Mouse (Mus musculus) kidney, postnatal 25 days (tissue): ENCODE data around the gene Vmn1r26.
"Not testable (repeated sequence)": the region's sequence is repeated elsewhere in the genome, so short reads cannot be mapped to it uniquely, and the experiment has no call there.

Experiments
- DNase-seq, 2 experiments: peaks; one replicate each; pipeline ENCODE4 v3.0.0; 2021; ENCODE audit warnings: mixed read lengths in 2 of 2

Gene Vmn1r26

DNA sequence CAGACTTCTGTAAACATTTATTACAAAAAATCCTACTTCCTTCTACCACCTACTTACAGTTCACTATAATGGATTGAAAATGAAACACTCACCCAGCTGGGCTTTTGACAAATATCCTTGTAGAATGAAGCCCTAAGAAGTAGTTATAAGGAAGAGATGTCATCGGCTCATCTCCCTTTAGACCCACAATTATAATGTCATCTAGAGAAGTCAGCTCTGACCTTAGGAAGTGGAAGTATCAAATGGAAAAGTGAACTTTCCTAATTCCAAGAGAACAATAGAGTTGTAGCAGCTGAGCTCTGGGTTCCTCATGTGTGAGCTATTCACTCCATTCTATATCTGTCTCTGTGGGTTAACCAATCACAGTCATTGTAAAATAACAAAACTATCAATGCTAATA, at the start of gene Vmn1r26:
Vmn1r26 (minus strand) TSS at position 101 of the 400 bp plus-strand sequence.
- DNase-seq = no peak

DNA sequence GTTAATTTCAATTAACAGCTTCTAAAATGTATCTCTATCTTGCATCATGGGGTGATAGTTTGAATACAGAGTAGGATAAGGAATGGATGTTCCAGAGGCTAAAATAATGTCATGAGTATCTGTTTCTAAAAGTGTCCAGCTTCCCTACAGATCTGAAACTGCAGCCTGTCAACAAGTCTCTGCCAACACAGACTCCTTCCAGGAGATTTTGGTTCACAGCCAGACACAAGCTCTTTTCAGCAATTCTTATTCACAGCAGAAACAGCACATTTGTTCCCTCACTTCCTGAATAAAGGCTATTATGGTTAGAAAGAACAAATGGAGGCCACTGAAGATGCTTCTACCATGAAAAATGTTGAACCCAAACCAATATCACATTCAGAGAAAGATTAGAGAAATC, 29.1 kb upstream of the Vmn1r26 start:
- DNase-seq = no peak

DNA sequence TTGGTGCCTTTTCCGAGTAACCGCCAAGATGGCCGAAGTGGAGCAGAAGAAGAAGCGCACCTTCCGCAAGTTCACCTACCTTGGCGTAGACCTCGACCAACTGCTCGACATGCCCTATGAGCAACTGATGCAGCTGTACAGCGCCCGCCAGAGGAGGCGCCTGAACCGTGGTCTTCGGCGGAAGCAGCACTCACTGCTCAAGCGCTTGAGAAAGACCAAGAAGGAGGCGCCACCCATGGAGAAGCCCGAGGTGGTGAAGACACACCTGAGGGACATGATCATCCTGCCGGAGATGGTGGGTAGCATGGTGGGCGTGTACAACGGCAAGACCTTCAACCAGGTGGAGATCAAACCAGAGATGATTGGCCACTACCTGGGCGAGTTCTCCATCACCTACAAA, 2.5 kb upstream of the Vmn1r26 start:
- DNase-seq = peak in 1 of 2 experiments; percentile 36

DNA sequence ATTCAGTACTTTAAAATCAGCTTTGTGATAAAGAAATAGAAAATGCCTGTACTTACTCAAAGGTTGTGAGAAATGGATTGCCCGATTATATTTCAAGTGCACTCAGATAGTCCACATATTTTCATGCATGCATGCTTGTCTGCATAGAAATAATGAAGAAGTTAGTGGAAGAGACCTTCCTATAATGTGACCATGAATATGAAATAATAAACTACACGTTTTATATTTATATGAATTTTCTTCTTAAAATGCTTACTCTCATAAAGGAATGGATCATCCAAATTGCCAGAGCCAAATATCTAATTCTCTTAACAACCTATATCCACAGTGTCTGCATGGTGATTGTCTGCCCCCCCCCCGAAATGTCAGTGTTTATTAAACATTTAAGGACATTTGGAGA, 34.2 kb downstream of the Vmn1r26 start, which contains the start of gene Vmn1r25:
Vmn1r25 (minus strand) TSS at position 101 of the 400 bp plus-strand sequence.
- no peak for DNase-seq

DNA sequence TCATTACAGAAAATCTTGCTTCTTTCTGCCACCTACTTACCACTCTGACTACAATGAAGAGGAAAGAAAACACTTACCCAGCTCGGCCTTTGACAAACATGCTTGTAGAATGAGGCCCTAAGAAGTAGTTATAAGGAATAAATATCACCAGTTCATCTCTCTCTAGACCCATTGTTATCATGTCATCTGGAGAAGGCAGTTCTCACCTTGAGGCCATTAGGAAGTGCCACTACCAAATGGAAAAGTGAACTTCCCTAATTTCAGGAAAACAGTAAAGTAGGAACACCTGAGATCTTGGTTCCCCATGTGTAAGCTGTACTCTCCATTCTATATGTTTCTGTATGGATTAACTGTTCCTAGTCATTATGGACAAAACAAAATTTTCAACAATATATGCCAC, 53.6 kb downstream of the Vmn1r26 start, which contains the start of gene Vmn1r24:
Vmn1r24 (minus strand) TSS at position 101 of the 400 bp plus-strand sequence.
- not testable (repeated sequence) for DNase-seq
